Mouse (Mus musculus) embryonic facial prominence, embryonic 12.5 days (tissue): ENCODE data around the gene Celf2. TPM values are rescaled to one million over a fixed set of nuclear protein-coding genes. Genes with fewer than 3 reads are reported as not detected.

Source experiments
- ATAC-seq: fragments of 200-750 bp; cut with Nextera tagmentation; 2 replicates; pipeline ENCODE4 v1.8.0; 2017; ENCODE audit not compliant: insufficient number of reproducible peaks, insufficient read depth, low FRiP score, low TSS enrichment
- H3K27ac ChIP-seq: fragments of 300-500 bp; sonication (generic); 2 replicates; pipeline ENCODE4 v1.5.1; 2016; ENCODE audit warnings: mild to moderate bottlenecking
- H3K27me3 ChIP-seq: fragments of 300-500 bp; sonication (generic); 2 replicates; pipeline ENCODE4 v1.6.1; 2016; ENCODE audit warnings: mild to moderate bottlenecking, moderate library complexity
- H3K36me3 ChIP-seq: fragments of 300-500 bp; sonication (generic); 2 replicates; pipeline ENCODE4 v1.6.1; 2016; ENCODE audit warnings: mild to moderate bottlenecking
- H3K4me1 ChIP-seq: fragments of 300-500 bp; sonication (generic); 2 replicates; pipeline ENCODE4 v1.6.1; 2016
- H3K4me2 ChIP-seq: fragments of 300-500 bp; sonication (generic); replicated peaks from 2 replicates; pipeline ENCODE4 v1.6.1; 2016; ENCODE audit warnings: mild to moderate bottlenecking, moderate library complexity
- H3K4me3 ChIP-seq: fragments of 300-500 bp; sonication (generic); 2 replicates; pipeline ENCODE4 v1.5.1; 2016; ENCODE audit warnings: mild to moderate bottlenecking
- H3K9ac ChIP-seq: fragments of 300-500 bp; sonication (generic); 2 replicates; pipeline ENCODE4 v1.6.1; 2016; ENCODE audit warnings: mild to moderate bottlenecking, moderate library complexity
- H3K9me3 ChIP-seq: fragments of 300-500 bp; sonication (generic); 2 replicates; pipeline ENCODE4 v1.6.1; 2016; ENCODE audit warnings: mild to moderate bottlenecking, moderate library complexity
- WGBS: fragments of 180-500 bp; shearing (Covaris S2); methylation state at CpG from one replicate; pipeline ENCODE4 v1.1.7; 2016; 5-methylcytosine and 5-hydroxymethylcytosine counted together
- polyA plus RNA-seq: library from polyadenylated mRNA; unstranded; fragments of >200 nt; fragmentation: Nextera tagmentation; extraction: Ambion mirVana; gene quantifications from 2 replicates; pipeline ENCODE4 v1.2.1, GENCODE M21; 2016

Gene Celf2
- polyA plus RNA-seq, 1 experiment from 2014 or later: 56.8 TPM

- Histone ChIP-seq H3K27ac (no peak overlapping the region), H3K36me3 (no peaks in the 10 kb centered on the region), H3K4me3 (no peak overlapping the region), H3K9me3 (no peaks in the 10 kb centered on the region), H3K4me2 (no peak overlapping the region), H3K4me1 (no peaks in the 10 kb centered on the region), H3K9ac (no peak overlapping the region), H3K27me3 (no peaks in the 10 kb centered on the region)
- WGBS: 57% methylated on average over 3 of the region's 3 CpGs
- no peak for ATAC-seq
Measured at GRCm38 (mm10) chr2:7069458-7069857, 439.9 kb downstream of the Celf2 start.

- peaks cover 7% of the 10 kb centered on the region; the same call in 1 of the 2 replicates for H3K4me1 ChIP-seq
- no peak overlapping the region for H3K4me3 ChIP-seq
- no peaks in the 10 kb centered on the region for H3K36me3 ChIP-seq
- no peaks in the 10 kb centered on the region for H3K9me3 ChIP-seq
- no peak overlapping the region for H3K4me2 ChIP-seq
- ATAC-seq: no peak
- WGBS: 86% methylated on average over 6 of the region's 6 CpGs
- H3K27ac ChIP-seq: no peak overlapping the region
- H3K9ac ChIP-seq: no peak overlapping the region
- H3K27me3 ChIP-seq: no peaks in the 10 kb centered on the region
Measured at GRCm38 (mm10) chr2:7068281-7068680, 441.1 kb downstream of the Celf2 start.

DNA sequence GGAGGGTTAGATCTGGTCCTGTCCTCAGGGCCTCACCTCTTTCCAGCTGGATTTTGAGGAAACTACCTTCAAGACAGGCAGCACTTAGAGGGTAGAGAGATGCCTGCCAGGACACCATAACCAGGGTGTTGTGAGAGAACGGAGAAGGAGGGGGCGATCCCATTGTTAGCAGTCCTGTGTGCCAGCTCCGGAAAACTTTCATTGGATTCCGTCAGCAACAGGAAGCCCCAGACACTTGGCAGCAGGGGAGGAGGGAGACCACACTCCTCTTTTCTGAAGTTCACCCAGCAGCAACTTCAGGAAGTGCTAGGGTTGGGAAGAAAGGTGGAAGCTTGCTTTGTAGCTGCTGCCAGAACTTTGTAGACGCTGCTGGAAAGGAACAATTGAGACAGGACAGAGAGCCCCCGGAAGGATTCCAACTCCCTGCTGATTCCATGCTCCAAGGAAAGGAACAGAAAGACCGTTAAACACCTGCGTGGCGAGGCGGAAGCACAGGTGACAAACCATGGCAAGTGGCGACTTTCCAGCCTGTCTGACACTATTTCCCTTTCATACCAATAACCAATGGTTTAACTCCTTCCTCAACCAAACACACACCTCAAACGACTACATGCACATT lies 445.7 kb downstream of the Celf2 start:
- H3K4me3 ChIP-seq: no peak overlapping the region

GRCm38 (mm10) chr2:7060490-7061105 lies 448.8 kb downstream of the Celf2 start:
- Histone ChIP-seq H3K4me1 (peaks cover 11% of the 10 kb centered on the region), H3K9ac (no peak overlapping the region), H3K27ac (no peak overlapping the region), H3K9me3 (no peaks in the 10 kb centered on the region), H3K4me2 (no peak overlapping the region), H3K36me3 (no peaks in the 10 kb centered on the region), H3K27me3 (no peaks in the 10 kb centered on the region), H3K4me3 (no peak overlapping the region)
- ATAC-seq: no peak
- 81% methylated on average over 7 of the region's 7 CpGs for whole genome bisulfite sequencing

More for the DNA sequence above, 445.7 kb downstream of the Celf2 start:
- Histone ChIP-seq H3K27me3 (no peaks in the 10 kb centered on the region), H3K4me2 (peak overlapping the region; percentile 22), H3K27ac (no peak overlapping the region), H3K36me3 (no peaks in the 10 kb centered on the region), H3K9me3 (no peaks in the 10 kb centered on the region), H3K4me1 (peaks cover 8% of the 10 kb centered on the region; the same call in 1 of the 2 replicates), H3K9ac (no peak overlapping the region)
- 27% methylated on average over 12 of the region's 12 CpGs for WGBS
- no peak for ATAC-seq

GRCm38 (mm10) chr2:7056401-7056800 lies 453.0 kb downstream of the Celf2 start:
- WGBS: 77% methylated on average over 4 of the region's 4 CpGs
- ATAC-seq: no peak
- H3K9me3 ChIP-seq: no peaks in the 10 kb centered on the region
- peaks cover 6% of the 10 kb centered on the region; the same call in 1 of the 2 replicates for H3K4me1 ChIP-seq
- H3K9ac ChIP-seq: no peak overlapping the region
- no peak overlapping the region for H3K4me3 ChIP-seq
- no peak overlapping the region for H3K27ac ChIP-seq
- H3K27me3 ChIP-seq: no peaks in the 10 kb centered on the region
- H3K36me3 ChIP-seq: no peaks in the 10 kb centered on the region
- no peak overlapping the region for H3K4me2 ChIP-seq

GRCm38 (mm10) chr2:7055958-7056357 lies 453.4 kb downstream of the Celf2 start:
- Histone ChIP-seq H3K27ac (no peak overlapping the region), H3K4me3 (no peak overlapping the region)
- ATAC-seq: no peak

DNA sequence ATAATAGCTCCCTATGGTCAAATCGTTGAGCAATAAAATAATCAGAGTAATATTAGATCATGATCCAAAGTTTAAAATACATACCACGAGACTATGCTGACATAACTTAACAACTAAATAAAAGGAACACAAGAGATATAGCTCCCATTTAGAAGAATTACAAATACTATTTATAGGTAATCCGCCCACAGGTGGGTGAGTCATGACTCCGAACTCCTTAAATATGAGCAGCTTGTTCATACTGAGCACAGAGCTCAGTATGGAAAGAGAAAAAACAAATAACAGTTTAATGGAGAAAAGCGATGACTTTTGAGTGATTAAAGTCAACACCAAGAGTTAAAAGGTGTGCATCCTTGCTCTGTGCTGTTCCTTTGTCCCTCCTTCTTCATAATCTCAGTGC lies 458.3 kb downstream of the Celf2 start:
- Histone ChIP-seq H3K36me3 (no peaks in the 10 kb centered on the region), H3K9me3 (peaks cover 5% of the 10 kb centered on the region), H3K4me3 (no peak overlapping the region), H3K9ac (no peak overlapping the region), H3K4me1 (peaks cover 6% of the 10 kb centered on the region; the same call in 1 of the 2 replicates), H3K4me2 (no peak overlapping the region), H3K27me3 (no peaks in the 10 kb centered on the region), H3K27ac (no peak overlapping the region)
- WGBS: 90% methylated on average over 5 of the region's 5 CpGs
- no peak for ATAC-seq

More at GRCm38 (mm10) chr2:7055958-7056357, 453.4 kb downstream of the Celf2 start:
- WGBS: 67% methylated on average over 3 of the region's 3 CpGs
- Histone ChIP-seq H3K9me3 (no peaks in the 10 kb centered on the region), H3K36me3 (no peaks in the 10 kb centered on the region), H3K4me2 (no peak overlapping the region), H3K4me1 (peaks cover 6% of the 10 kb centered on the region; the same call in 1 of the 2 replicates), H3K9ac (no peak overlapping the region), H3K27me3 (no peaks in the 10 kb centered on the region)

- H3K4me3 ChIP-seq: no peak overlapping the region
- H3K4me1 ChIP-seq: no peaks in the 10 kb centered on the region
- H3K9me3 ChIP-seq: peaks cover 5% of the 10 kb centered on the region
- no peak overlapping the region for H3K4me2 ChIP-seq
- no peak for ATAC-seq
- H3K27ac ChIP-seq: no peak overlapping the region
- 0% methylated on average over 1 of the region's 1 CpGs for WGBS
- no peaks in the 10 kb centered on the region for H3K27me3 ChIP-seq
- H3K9ac ChIP-seq: no peak overlapping the region
- H3K36me3 ChIP-seq: no peaks in the 10 kb centered on the region
Measured at GRCm38 (mm10) chr2:7046155-7046554, 463.2 kb downstream of the Celf2 start.

DNA sequence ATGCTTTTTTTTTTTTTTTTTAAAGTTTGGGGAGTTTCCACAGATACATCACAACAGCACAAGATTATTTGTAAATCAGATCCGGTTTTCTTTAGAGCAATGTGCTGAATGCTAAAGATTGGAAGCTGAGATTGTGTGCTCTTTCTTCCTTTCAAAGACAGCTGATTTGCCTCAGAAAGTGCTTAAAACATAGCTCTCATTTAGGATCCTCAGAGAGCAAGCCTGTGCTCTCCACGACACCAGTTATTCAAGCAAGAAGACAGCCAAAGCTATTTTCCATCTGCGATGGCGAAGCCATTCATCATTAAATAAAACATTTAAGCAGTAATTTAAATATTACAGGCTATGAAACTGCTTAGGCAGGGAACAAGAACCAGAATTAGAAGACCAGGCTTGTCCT lies 463.8 kb downstream of the Celf2 start:
- ATAC-seq: no peak
- Histone ChIP-seq H3K36me3 (no peaks in the 10 kb centered on the region), H3K27me3 (no peaks in the 10 kb centered on the region), H3K4me3 (no peak overlapping the region), H3K4me1 (no peaks in the 10 kb centered on the region), H3K27ac (no peak overlapping the region), H3K9ac (no peak overlapping the region), H3K9me3 (peaks cover 5% of the 10 kb centered on the region), H3K4me2 (no peak overlapping the region)
- WGBS: 75% methylated on average over 4 of the region's 4 CpGs

DNA sequence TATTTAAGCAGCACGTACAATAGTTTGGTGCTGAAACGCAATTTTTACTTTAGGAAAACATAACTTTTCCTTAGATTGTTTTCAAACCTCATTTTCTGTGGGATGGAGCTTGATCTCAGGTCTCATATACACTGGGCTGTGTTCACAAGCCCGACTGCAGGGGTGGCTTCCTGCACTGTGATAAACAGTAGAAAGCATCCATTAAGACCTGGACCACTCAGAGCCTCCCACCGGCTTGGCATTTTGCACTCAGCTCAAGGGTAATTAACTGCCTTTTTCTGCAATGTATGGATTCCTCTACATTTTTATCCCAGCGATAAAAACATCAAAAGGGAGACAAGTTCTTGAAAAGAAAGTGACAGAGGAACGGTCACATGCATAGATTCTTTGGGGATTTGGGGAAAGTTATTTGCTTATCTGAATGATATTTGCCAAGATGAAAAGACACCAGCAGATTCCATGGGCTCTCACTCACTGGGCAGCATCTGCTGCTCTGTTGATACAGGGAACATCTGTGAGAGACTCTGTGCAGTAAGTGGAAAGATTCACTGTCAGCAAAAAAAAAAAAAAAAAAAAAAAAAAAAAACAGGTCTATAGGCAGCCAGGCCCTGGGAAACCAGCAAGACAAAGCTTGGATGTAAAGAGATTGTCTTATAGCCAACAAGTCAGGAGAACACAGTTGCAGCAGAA lies 465.4 kb downstream of the Celf2 start:
- H3K4me1 ChIP-seq: no peaks in the 10 kb centered on the region
- ATAC-seq: no peak

GRCm38 (mm10) chr2:7040940-7041339 lies 468.4 kb downstream of the Celf2 start:
- H3K4me3 ChIP-seq: no peak overlapping the region
- ATAC-seq: no peak
- no peak overlapping the region for H3K4me2 ChIP-seq
- H3K9me3 ChIP-seq: no peaks in the 10 kb centered on the region
- no peak overlapping the region for H3K27ac ChIP-seq
- H3K27me3 ChIP-seq: no peaks in the 10 kb centered on the region
- no peaks in the 10 kb centered on the region for H3K36me3 ChIP-seq
- WGBS: 53% methylated on average over 1 of the region's 1 CpGs
- no peak overlapping the region for H3K9ac ChIP-seq
- no peaks in the 10 kb centered on the region for H3K4me1 ChIP-seq

More for the DNA sequence above, 465.4 kb downstream of the Celf2 start:
- H3K36me3 ChIP-seq: no peaks in the 10 kb centered on the region
- H3K27me3 ChIP-seq: no peaks in the 10 kb centered on the region
- 51% methylated on average over 6 of the region's 6 CpGs for WGBS
- no peak overlapping the region for H3K4me3 ChIP-seq
- no peak overlapping the region for H3K9ac ChIP-seq
- H3K9me3 ChIP-seq: peaks cover 5% of the 10 kb centered on the region
- H3K27ac ChIP-seq: no peak overlapping the region
- no peak overlapping the region for H3K4me2 ChIP-seq

- ATAC-seq: no peak
- no peaks in the 10 kb centered on the region for H3K36me3 ChIP-seq
- no peaks in the 10 kb centered on the region for H3K27me3 ChIP-seq
- no peak overlapping the region for H3K4me2 ChIP-seq
- H3K4me1 ChIP-seq: no peaks in the 10 kb centered on the region
- no peaks in the 10 kb centered on the region for H3K9me3 ChIP-seq
- H3K9ac ChIP-seq: no peak overlapping the region
- WGBS: 95% methylated on average over 4 of the region's 4 CpGs
- no peak overlapping the region for H3K27ac ChIP-seq
- H3K4me3 ChIP-seq: no peak overlapping the region
Measured at GRCm38 (mm10) chr2:7038991-7039390, 470.4 kb downstream of the Celf2 start.
